Mouse (Mus musculus) limb, embryonic 13.5 days (tissue): ENCODE data around the gene Sh3bp1. TPM values are rescaled to one million over a fixed set of nuclear protein-coding genes. Genes with fewer than 3 reads are reported as not detected.
A peak's percentile ranks its signal among the peaks of the same experiment; 100 is the strongest.

Experiments used
- ATAC-seq: fragments of 200-750 bp; cut with Nextera tagmentation; 2 replicates; pipeline ENCODE4 v1.8.0; 2017; ENCODE audit warnings: low read depth, moderate number of reproducible peaks, moderate TSS enrichment; ENCODE audit not compliant: low FRiP score
- H3K27ac ChIP-seq: fragments of 300-500 bp; sonication (generic); 2 replicates; pipeline ENCODE4 v1.5.1; 2015; ENCODE audit warnings: inconsistent platforms, mild to moderate bottlenecking, moderate library complexity
- H3K27me3 ChIP-seq: fragments of 300-500 bp; sonication (generic); 2 replicates; pipeline ENCODE4 v1.6.1; 2015; ENCODE audit warnings: mild to moderate bottlenecking, inconsistent platforms
- H3K36me3 ChIP-seq: fragments of 300-500 bp; sonication (generic); 2 replicates; pipeline ENCODE4 v1.6.1; 2015; ENCODE audit warnings: inconsistent platforms, mild to moderate bottlenecking, moderate library complexity
- H3K4me1 ChIP-seq: fragments of 300-500 bp; sonication (generic); 2 replicates; pipeline ENCODE4 v1.6.1; 2015; ENCODE audit warnings: inconsistent platforms
- H3K4me2 ChIP-seq: fragments of 300-500 bp; sonication (generic); replicated peaks from 2 replicates; pipeline ENCODE4 v1.6.1; 2015; ENCODE audit warnings: inconsistent platforms, mild to moderate bottlenecking, moderate library complexity
- H3K4me3 ChIP-seq: fragments of 300-500 bp; sonication (generic); 2 replicates; pipeline ENCODE4 v1.5.1; 2015; ENCODE audit warnings: moderate library complexity, mild to moderate bottlenecking, inconsistent platforms
- H3K9ac ChIP-seq: fragments of 300-500 bp; sonication (generic); 2 replicates; pipeline ENCODE4 v1.6.1; 2015; ENCODE audit warnings: mild to moderate bottlenecking, inconsistent platforms
- H3K9me3 ChIP-seq: fragments of 300-500 bp; sonication (generic); 2 replicates; pipeline ENCODE4 v1.6.1; 2016; ENCODE audit warnings: inconsistent platforms
- WGBS: fragments of 180-500 bp; shearing (Covaris S2); methylation state at CpG from one replicate; pipeline ENCODE4 v1.1.7; 2015; 5-methylcytosine and 5-hydroxymethylcytosine counted together
- polyA plus RNA-seq: library from polyadenylated mRNA; unstranded; fragments of >200 nt; fragmentation: Nextera tagmentation; extraction: Ambion mirVana; gene quantifications from 2 replicates; pipeline ENCODE4 v1.2.1, GENCODE M21; 2015

Sh3bp1 gene
- polyA plus RNA-seq, 1 experiment from 2014 or later = 51.3 TPM

DNA sequence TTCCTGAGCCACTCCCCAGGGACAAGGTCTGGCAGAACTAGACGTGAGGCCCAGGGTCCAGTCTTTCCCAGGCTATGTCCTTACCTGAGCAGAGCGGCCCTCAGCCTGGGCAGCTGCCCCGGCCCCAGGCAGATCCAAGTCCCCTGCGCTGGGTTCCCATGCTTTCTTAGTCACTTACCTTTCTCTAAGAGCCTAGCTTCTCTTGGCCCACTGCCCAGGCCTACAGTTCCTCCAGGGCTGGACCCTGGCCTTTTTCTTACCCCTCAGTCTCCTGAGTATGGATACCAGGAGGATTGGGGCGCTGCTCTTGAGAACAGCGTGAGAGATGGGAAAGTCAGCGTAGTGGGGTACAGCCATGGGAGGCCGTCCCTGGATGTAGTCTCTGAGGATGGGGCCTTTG, 19.1 kb upstream of the Sh3bp1 start:
- Histone ChIP-seq H3K36me3 (peaks cover 52% of the 10 kb centered on the region), H3K9ac (peak overlapping the region; percentile 43), H3K9me3 (no peaks in the 10 kb centered on the region), H3K4me3 (no peak overlapping the region), H3K4me2 (no peak overlapping the region), H3K4me1 (peaks cover 30% of the 10 kb centered on the region), H3K27ac (no peak overlapping the region), H3K27me3 (no peaks in the 10 kb centered on the region)
- 90% methylated on average over 8 of the region's 8 CpGs for WGBS
- no peak for ATAC-seq

- Histone ChIP-seq H3K4me1 (peaks cover 17% of the 10 kb centered on the region), H3K4me2 (no peak overlapping the region), H3K9ac (no peak overlapping the region), H3K27me3 (no peaks in the 10 kb centered on the region), H3K4me3 (no peak overlapping the region), H3K9me3 (no peaks in the 10 kb centered on the region), H3K36me3 (peaks cover 66% of the 10 kb centered on the region), H3K27ac (no peak overlapping the region)
- WGBS = 82% methylated on average over 3 of the region's 3 CpGs
- no peak for ATAC-seq
Measured at GRCm38 (mm10) chr15:78881828-78882227, 17.7 kb upstream of the Sh3bp1 start.

DNA sequence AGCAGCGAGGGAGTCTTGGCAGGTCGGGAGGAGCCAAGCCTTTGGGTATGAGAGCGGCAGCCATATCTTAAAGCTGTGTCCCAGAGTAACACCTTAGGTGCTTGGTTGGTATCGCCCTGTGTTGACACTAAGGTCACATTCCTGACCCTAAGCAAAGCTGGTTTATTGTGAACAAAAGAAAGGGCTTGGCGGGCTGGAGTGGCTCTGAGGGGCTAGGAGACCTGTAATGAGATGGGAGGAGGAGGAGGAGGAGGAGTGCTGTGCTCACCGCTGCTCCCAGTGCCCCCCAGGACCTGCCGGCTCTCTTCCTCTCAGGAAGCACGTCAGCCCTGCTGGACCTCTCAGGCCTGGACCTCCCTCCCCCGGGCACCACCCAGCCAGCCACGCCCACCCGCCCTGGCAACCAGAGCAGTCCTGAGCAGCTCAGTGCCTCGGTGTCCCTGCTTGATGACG, 10.1 kb upstream of the Sh3bp1 start:
- Histone ChIP-seq H3K4me1 (peaks cover 12% of the 10 kb centered on the region; the same call in 1 of the 2 replicates), H3K4me3 (no peak overlapping the region), H3K9ac (peak overlapping the region; percentile 32; the same call in 1 of the 2 replicates), H3K4me2 (no peak overlapping the region), H3K36me3 (peaks cover 93% of the 10 kb centered on the region), H3K9me3 (no peaks in the 10 kb centered on the region), H3K27ac (no peak overlapping the region), H3K27me3 (no peaks in the 10 kb centered on the region)
- 39% methylated on average over 13 of the region's 13 CpGs for WGBS
- ATAC-seq = no peak

GRCm38 (mm10) chr15:78892440-78892839, 7.1 kb upstream of the Sh3bp1 start:
- Histone ChIP-seq H3K4me2 (no peak overlapping the region), H3K27ac (no peak overlapping the region), H3K27me3 (no peaks in the 10 kb centered on the region), H3K4me1 (peaks cover 23% of the 10 kb centered on the region), H3K9ac (peak overlapping the region; percentile 31; the same call in 1 of the 2 replicates), H3K4me3 (no peak overlapping the region), H3K36me3 (peaks cover 78% of the 10 kb centered on the region), H3K9me3 (no peaks in the 10 kb centered on the region)
- WGBS = 43% methylated on average over 7 of the region's 7 CpGs
- ATAC-seq = no peak

DNA sequence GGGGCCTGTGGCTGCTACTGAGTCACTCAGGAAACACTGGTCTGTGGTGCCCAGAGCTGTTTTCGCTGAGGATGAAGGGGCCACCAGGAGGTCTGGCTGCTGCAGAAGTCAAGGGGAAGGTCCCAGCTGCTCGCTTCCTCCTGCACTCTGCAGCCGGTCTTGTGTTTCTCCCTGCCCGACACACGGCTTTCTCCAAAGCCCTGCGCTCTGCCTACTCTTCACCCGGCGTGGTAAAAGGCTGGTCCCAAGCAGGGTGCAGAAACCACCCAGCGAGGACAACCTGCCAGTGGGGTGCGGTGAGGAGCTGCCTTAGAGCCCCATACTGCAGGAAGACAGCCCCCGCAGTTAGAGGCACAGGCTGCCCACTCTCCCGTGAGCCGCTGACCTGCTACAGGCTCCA, 4.8 kb upstream of the Sh3bp1 start:
- peak overlapping the region; percentile 31; the same call in 1 of the 2 replicates for H3K9ac ChIP-seq
- peaks cover 58% of the 10 kb centered on the region for H3K36me3 ChIP-seq
- ATAC-seq = no peak
- H3K27me3 ChIP-seq = no peaks in the 10 kb centered on the region
- H3K4me1 ChIP-seq = peaks cover 41% of the 10 kb centered on the region
- peak overlapping the region; percentile 44; the same call in 1 of the 2 replicates for H3K27ac ChIP-seq
- 0 out of 2 replicates have a peak overlapping the region, but pooled peaks have one; percentile 3 for H3K4me2 ChIP-seq
- WGBS = 74% methylated on average over 13 of the region's 13 CpGs
- no peak overlapping the region for H3K4me3 ChIP-seq
- no peaks in the 10 kb centered on the region for H3K9me3 ChIP-seq

DNA sequence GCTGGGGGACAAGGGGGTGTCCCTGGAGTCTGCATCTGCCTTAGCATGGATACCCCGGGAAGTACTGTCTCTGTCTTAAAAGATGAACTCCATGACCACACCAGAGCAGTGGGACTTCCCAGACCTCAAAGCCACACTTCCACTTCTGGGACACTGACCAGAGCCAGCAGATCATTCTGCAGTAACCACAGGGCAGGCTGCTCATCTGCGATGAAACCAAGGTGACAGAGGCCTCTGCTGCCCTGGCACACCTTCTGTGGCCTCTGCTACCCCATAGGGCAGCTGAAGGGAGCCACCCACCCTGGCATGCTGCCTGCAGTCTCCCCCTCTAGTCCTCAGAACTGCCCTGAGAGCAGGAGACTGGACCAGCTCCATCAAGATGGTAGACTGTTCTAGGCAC, 3.8 kb upstream of the Sh3bp1 start:
- Histone ChIP-seq H3K4me3 (no peak overlapping the region), H3K9me3 (no peaks in the 10 kb centered on the region), H3K9ac (peak overlapping the region; percentile 39; the same call in 1 of the 2 replicates), H3K4me2 (no peak overlapping the region), H3K27me3 (no peaks in the 10 kb centered on the region), H3K36me3 (peaks cover 48% of the 10 kb centered on the region), H3K27ac (no peak overlapping the region), H3K4me1 (peaks cover 48% of the 10 kb centered on the region)
- no peak for ATAC-seq
- 73% methylated on average over 2 of the region's 2 CpGs for WGBS

- no peak overlapping the region for H3K27ac ChIP-seq
- 72% methylated on average over 3 of the region's 3 CpGs for WGBS
Measured at GRCm38 (mm10) chr15:78896149-78896548, 3.4 kb upstream of the Sh3bp1 start.

GRCm38 (mm10) chr15:78897488-78897887, 2.1 kb upstream of the Sh3bp1 start:
- WGBS = 91% methylated on average over 4 of the region's 4 CpGs
- Histone ChIP-seq H3K4me1 (peaks cover 59% of the 10 kb centered on the region), H3K27ac (no peak overlapping the region), H3K4me2 (no peak overlapping the region), H3K9me3 (no peaks in the 10 kb centered on the region), H3K36me3 (peaks cover 35% of the 10 kb centered on the region), H3K27me3 (no peaks in the 10 kb centered on the region), H3K9ac (no peak overlapping the region), H3K4me3 (no peak overlapping the region)
- ATAC-seq = no peak

More at GRCm38 (mm10) chr15:78896149-78896548, 3.4 kb upstream of the Sh3bp1 start:
- Histone ChIP-seq H3K4me3 (no peak overlapping the region), H3K27me3 (no peaks in the 10 kb centered on the region), H3K9ac (peak overlapping the region; percentile 39; the same call in 1 of the 2 replicates), H3K4me1 (peaks cover 52% of the 10 kb centered on the region), H3K4me2 (no peak overlapping the region), H3K36me3 (peaks cover 44% of the 10 kb centered on the region), H3K9me3 (no peaks in the 10 kb centered on the region)
- no peak for ATAC-seq

- Histone ChIP-seq H3K4me2 (peak overlapping the region; percentile 92), H3K9ac (peak overlapping the region; percentile 85; the same call in 1 of the 2 replicates), H3K36me3 (peaks cover 33% of the 10 kb centered on the region), H3K27ac (peak overlapping the region; percentile 1; the same call in 1 of the 2 replicates), H3K4me1 (peaks cover 58% of the 10 kb centered on the region), H3K4me3 (peak overlapping the region; percentile 83), H3K9me3 (no peaks in the 10 kb centered on the region), H3K27me3 (no peaks in the 10 kb centered on the region)
- no peak for ATAC-seq
- 46% methylated on average over 6 of the region's 6 CpGs for WGBS
Measured at GRCm38 (mm10) chr15:78898507-78899001, 1.0 kb upstream of the Sh3bp1 start.

DNA sequence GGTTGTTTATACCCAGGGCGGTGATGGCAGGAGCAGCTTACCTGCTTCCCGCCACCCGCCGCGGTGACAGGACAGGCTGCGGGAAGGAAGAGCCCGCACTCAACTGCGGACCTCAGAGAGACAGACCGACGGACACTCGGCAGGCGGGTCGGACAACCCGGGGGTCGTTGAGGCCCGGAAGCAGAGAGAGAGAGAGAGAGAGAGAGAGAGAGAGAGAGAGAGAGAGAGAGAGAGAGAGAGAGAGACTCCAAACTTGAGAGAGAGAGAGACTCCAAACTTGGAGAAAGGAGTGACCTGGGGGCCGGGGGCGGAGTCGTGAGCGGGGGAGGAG, 194 bp upstream of the Sh3bp1 start, which contains the start of gene Gm49510:
TSS of gene Gm49510 (plus strand) at position 259 of the 331 bp plus-strand sequence.
- peak within 1 kb of the TSS; percentile 83 for H3K4me3 ChIP-seq
- peaks cover 50% of the 10 kb centered on the region for H3K4me1 ChIP-seq
- H3K36me3 ChIP-seq = peaks cover 35% of the 10 kb centered on the region
- H3K9me3 ChIP-seq = no peaks in the 10 kb centered on the region
- peak within 1 kb of the TSS; percentile 92 for H3K4me2 ChIP-seq
- H3K27me3 ChIP-seq = no peaks in the 10 kb centered on the region
- no peak for ATAC-seq
- peak within 1 kb of the TSS; percentile 85 for H3K9ac ChIP-seq
- under 1% methylated on average over 20 of the region's 20 CpGs for WGBS
- peak within 1 kb of the TSS; percentile 82 for H3K27ac ChIP-seq

DNA sequence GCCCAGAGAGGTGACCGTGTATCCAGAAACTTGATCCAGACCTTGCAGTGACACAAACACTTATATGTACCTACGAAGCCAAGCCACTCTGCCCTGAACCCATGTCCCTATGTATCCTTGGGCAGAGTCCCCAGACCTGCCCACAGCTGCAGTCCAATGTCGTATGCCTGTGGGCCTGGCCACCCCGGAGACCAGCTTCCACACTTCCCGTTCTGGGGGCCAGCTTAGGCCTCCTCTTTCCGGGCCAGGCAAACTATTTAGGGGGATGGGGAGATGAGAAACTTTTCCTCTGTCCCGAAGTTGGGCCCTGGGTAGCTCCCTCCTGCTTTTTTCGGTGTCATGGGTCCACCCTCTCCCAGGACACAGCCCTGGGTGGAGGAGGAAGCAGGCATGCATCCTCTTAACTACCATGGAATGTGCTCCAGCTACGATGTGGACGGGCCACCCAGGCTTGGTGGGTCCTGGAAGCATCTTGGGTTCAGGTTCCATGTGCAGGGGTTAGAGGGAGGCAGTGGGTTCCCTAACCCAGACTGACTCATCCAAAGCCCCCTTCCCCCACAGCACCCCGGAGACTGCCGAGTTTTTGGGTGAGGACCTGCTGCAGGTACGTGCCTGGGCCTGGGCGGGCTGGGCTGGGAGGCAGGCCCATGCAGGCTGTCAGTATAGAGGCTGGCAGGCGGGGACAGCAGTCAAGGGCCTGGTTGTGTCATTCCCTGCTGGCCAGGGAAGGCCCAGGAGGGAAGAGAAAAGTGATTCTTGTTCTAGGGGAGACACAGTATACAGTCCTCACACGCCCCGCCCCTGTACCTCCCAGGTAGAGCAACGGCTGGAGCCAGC, 1.2 kb downstream of the Sh3bp1 start:
- peak overlapping the region; percentile 85 for H3K9ac ChIP-seq
- peaks cover 44% of the 10 kb centered on the region for H3K4me1 ChIP-seq
- H3K27me3 ChIP-seq = no peaks in the 10 kb centered on the region
- H3K36me3 ChIP-seq = peaks cover 36% of the 10 kb centered on the region
- ATAC-seq = peak; percentile 7; the same call in 1 of the 2 replicates
- no peaks in the 10 kb centered on the region for H3K9me3 ChIP-seq
- WGBS = 9% methylated on average over 18 of the region's 18 CpGs
- H3K27ac ChIP-seq = peak overlapping the region; percentile 82
- peak overlapping the region; percentile 83 for H3K4me3 ChIP-seq
- peak overlapping the region; percentile 92 for H3K4me2 ChIP-seq

DNA sequence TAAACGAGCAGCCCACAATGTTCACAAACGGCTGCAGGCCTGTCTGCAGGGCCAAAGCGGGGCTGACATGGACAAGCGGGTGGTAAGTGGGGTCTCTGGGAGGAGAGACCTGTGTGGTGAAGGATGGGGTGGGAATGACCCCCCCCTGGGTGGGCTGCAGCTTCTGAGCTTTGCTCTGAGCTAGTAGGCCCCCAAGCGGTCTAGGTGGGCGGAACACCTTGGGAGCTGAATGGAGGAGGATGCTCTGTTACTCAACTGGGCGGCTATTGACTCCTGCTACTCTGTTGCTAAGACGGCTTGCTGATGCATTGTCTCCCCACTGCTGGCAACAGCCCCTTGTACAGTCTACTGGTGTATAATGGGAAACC, 1.8 kb downstream of the Sh3bp1 start:
- Histone ChIP-seq H3K4me2 (peak overlapping the region; percentile 92), H3K9me3 (no peaks in the 10 kb centered on the region), H3K4me1 (peaks cover 39% of the 10 kb centered on the region), H3K4me3 (peak overlapping the region; percentile 83), H3K27ac (peak overlapping the region; percentile 82; the same call in 1 of the 2 replicates), H3K27me3 (no peaks in the 10 kb centered on the region), H3K9ac (peak overlapping the region; percentile 85), H3K36me3 (peaks cover 42% of the 10 kb centered on the region)
- 41% methylated on average over 8 of the region's 8 CpGs for WGBS
- no peak for ATAC-seq
